Mouse (Mus musculus): ENCODE data around the gene Slc16a6.

Slc16a6 gene

GRCm38 (mm10) chr11:109410197-109410980 is 63.0 kb downstream of the Slc16a6 start:
- DNase-seq = no peak

GRCm38 (mm10) chr11:109406431-109406830 is 67.0 kb downstream of the Slc16a6 start:
- no peak for DNase-seq
